Mouse (Mus musculus) hindbrain, embryonic 16.5 days (tissue): ENCODE results near the gene Nabp2. TPM values are rescaled to one million over a fixed set of nuclear protein-coding genes. Genes with fewer than 3 reads are reported as not detected.

Experiments
- ATAC-seq: fragments of 200-750 bp; cut with Nextera tagmentation; 2 replicates; pipeline ENCODE4 v1.8.0; 2017; ENCODE audit warnings: moderate TSS enrichment, moderate library complexity
- H3K27ac ChIP-seq: fragments of 300-500 bp; sonication (generic); 2 replicates; pipeline ENCODE4 v1.5.1; 2014; ENCODE audit warnings: low read depth, mild to moderate bottlenecking, control low read depth, low read length, moderate library complexity
- H3K27me3 ChIP-seq: fragments of 300-500 bp; sonication (generic); replicated peaks from 2 replicates; pipeline ENCODE4 v1.6.1; 2014; ENCODE audit warnings: low read length; ENCODE audit not compliant: control insufficient read depth, insufficient read depth
- H3K36me3 ChIP-seq: fragments of 300-500 bp; sonication (generic); 2 replicates; pipeline ENCODE4 v1.6.1; 2014; ENCODE audit warnings: mild to moderate bottlenecking, low read length, moderate library complexity, mixed read lengths; ENCODE audit not compliant: control insufficient read depth, insufficient read depth
- H3K4me1 ChIP-seq: fragments of 300-500 bp; sonication (generic); 2 replicates; pipeline ENCODE4 v1.6.1; 2014; ENCODE audit warnings: low read depth, low read length; ENCODE audit not compliant: control insufficient read depth, insufficient read depth
- H3K4me2 ChIP-seq: fragments of 300-500 bp; sonication (generic); 2 replicates; pipeline ENCODE4 v1.6.1; 2014; ENCODE audit warnings: mild to moderate bottlenecking, low read length, control low read depth, moderate library complexity
- H3K4me3 ChIP-seq: fragments of 300-500 bp; sonication (generic); 2 replicates; pipeline ENCODE4 v1.5.1; 2014; ENCODE audit warnings: mild to moderate bottlenecking, low read length, control low read depth, moderate library complexity
- H3K9ac ChIP-seq: fragments of 300-500 bp; sonication (generic); 2 replicates; pipeline ENCODE4 v1.6.1; 2014; ENCODE audit warnings: low read depth, mild to moderate bottlenecking, control low read depth, low read length, moderate library complexity
- H3K9me3 ChIP-seq: fragments of 300-500 bp; sonication (generic); 2 replicates; pipeline ENCODE4 v1.6.1; 2014; ENCODE audit warnings: mild to moderate bottlenecking, low read length, moderate library complexity; ENCODE audit not compliant: control insufficient read depth
- WGBS: fragments of 180-500 bp; shearing (Covaris S2); extraction: QIAGEN DNeasy Blood & Tissue Kit; methylation state at CpG from one replicate; pipeline ENCODE4 v1.1.7; 2014; 5-methylcytosine and 5-hydroxymethylcytosine counted together
- polyA plus RNA-seq: library from polyadenylated mRNA; unstranded; fragments of >200 nt; fragmentation: Nextera tagmentation; extraction: Ambion mirVana; gene quantifications from 2 replicates; pipeline ENCODE4 v1.2.1, GENCODE M21; 2015

Nabp2 gene
- polyA plus RNA-seq, 1 experiment from 2014 or later = 126 TPM

GRCm38 (mm10) chr10:128400338-128400737, 11.0 kb downstream of the Nabp2 start:
- Histone ChIP-seq H3K4me3 (no peak overlapping the region), H3K4me2 (no peak overlapping the region), H3K4me1 (no peaks in the 10 kb centered on the region), H3K27ac (no peak overlapping the region), H3K9me3 (no peaks in the 10 kb centered on the region), H3K27me3 (no peaks in the 10 kb centered on the region), H3K36me3 (peaks cover 2% of the 10 kb centered on the region), H3K9ac (no peak overlapping the region)
- no peak for ATAC-seq
- 34% methylated on average over 5 of the region's 5 CpGs for WGBS

DNA sequence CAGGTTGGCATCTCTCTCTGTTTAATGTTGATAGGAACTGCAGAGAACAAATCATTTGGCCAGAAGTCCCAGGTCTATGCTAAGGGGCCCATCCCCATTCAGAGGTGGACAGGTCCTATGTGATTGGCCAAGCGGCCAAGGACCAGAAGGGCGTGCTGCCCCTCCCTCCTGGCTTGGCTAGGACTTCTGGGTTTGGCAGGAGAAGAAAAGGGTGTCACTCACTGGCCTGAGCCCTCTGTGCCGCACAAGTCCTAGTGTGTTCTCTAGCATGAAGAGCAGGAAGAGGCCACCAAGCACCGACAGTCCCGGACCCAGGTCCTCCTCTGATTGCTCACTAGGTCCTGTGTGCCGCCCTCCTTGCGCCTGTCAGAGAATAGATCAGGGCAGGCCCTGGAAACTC, 13.8 kb downstream of the Nabp2 start:
- Histone ChIP-seq H3K27ac (no peak overlapping the region), H3K27me3 (no peaks in the 10 kb centered on the region), H3K4me1 (no peaks in the 10 kb centered on the region; the same call in 1 of the 2 replicates), H3K9ac (no peak overlapping the region), H3K4me2 (no peak overlapping the region), H3K4me3 (no peak overlapping the region), H3K9me3 (no peaks in the 10 kb centered on the region), H3K36me3 (peaks cover 8% of the 10 kb centered on the region)
- ATAC-seq = 0 out of 2 replicates have a peak, but pooled peaks have one; percentile 31
- WGBS = 56% methylated on average over 7 of the region's 7 CpGs

GRCm38 (mm10) chr10:128396716-128397264, 14.5 kb downstream of the Nabp2 start:
- Histone ChIP-seq H3K36me3 (peaks cover 14% of the 10 kb centered on the region), H3K27me3 (no peaks in the 10 kb centered on the region), H3K9ac (no peak overlapping the region), H3K4me3 (no peak overlapping the region), H3K4me1 (no peaks in the 10 kb centered on the region; the same call in 1 of the 2 replicates), H3K27ac (no peak overlapping the region), H3K4me2 (no peak overlapping the region), H3K9me3 (no peaks in the 10 kb centered on the region)
- no peak for ATAC-seq
- WGBS = 70% methylated on average over 10 of the region's 10 CpGs

DNA sequence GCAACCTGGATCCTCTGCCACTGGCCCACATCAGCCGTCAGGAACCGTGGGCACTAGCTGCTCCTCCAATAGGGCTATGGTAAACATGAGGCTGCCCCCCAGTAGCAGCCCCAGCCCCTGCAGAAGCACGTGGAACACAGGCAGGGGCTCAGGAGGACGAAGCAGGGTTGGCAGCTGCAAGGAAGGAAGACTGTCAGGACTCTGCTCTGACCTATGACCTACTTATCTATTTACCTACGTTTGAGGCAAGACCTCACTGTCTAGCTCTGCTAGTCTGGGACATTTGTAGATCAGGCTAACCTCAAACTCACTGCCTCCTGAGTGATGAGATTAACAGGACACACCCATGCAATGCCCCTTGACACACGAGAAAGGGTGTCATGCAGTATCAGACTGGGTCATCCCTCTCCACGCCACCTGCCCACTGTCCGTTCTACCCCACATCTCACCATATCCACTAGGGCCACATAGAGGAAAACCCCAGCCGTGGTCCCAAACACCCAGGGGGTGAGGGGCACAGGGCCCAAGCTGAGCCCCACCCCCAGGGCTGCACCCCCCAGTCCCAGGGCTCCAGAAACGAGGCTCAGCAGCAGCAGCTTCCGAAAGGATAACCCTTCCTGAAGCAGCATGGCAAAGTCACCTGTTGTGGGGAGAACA, 15.1 kb downstream of the Nabp2 start:
- Histone ChIP-seq H3K9ac (no peak overlapping the region), H3K27me3 (no peaks in the 10 kb centered on the region), H3K4me2 (no peak overlapping the region), H3K4me1 (no peaks in the 10 kb centered on the region; the same call in 1 of the 2 replicates), H3K36me3 (peaks cover 18% of the 10 kb centered on the region), H3K9me3 (no peaks in the 10 kb centered on the region), H3K27ac (no peak overlapping the region), H3K4me3 (no peak overlapping the region)
- 67% methylated on average over 11 of the region's 11 CpGs for WGBS
- ATAC-seq = 0 out of 2 replicates have a peak, but pooled peaks have one; percentile 3

DNA sequence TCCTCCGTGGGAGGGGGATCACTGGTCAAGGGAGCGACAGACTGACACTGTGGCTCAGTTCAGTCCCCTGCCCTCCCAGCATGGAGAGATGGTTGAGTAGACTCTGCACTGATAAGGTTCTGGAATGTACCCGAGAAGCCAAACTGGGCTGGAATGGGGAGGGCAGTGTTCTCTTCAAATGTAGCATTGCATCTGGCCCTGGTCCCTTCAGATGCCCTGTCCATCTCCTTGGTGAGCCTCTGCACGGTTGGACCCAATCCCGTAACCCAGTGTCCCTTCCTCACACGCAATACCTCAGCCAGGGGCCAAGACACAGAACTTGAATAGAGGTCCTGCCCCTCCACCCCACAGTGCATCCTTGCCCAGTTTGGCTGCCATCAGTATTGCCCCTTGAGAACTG, 19.4 kb downstream of the Nabp2 start:
- H3K4me2 ChIP-seq = no peak overlapping the region
- no peak for ATAC-seq
- no peaks in the 10 kb centered on the region for H3K9me3 ChIP-seq
- no peak overlapping the region for H3K4me3 ChIP-seq
- 79% methylated on average over 6 of the region's 6 CpGs for WGBS
- no peaks in the 10 kb centered on the region; the same call in 1 of the 2 replicates for H3K4me1 ChIP-seq
- H3K36me3 ChIP-seq = peaks cover 59% of the 10 kb centered on the region
- no peak overlapping the region for H3K27ac ChIP-seq
- no peaks in the 10 kb centered on the region for H3K27me3 ChIP-seq
- H3K9ac ChIP-seq = no peak overlapping the region

GRCm38 (mm10) chr10:128390366-128390765, 20.9 kb downstream of the Nabp2 start:
- Histone ChIP-seq H3K27ac (no peak overlapping the region), H3K4me1 (no peaks in the 10 kb centered on the region; the same call in 1 of the 2 replicates), H3K27me3 (no peaks in the 10 kb centered on the region), H3K36me3 (peaks cover 69% of the 10 kb centered on the region), H3K4me2 (no peak overlapping the region), H3K9ac (no peak overlapping the region), H3K4me3 (no peak overlapping the region), H3K9me3 (no peaks in the 10 kb centered on the region)
- no peak for ATAC-seq
- WGBS = 86% methylated on average over 12 of the region's 12 CpGs

GRCm38 (mm10) chr10:128389570-128389969, 21.7 kb downstream of the Nabp2 start:
- Histone ChIP-seq H3K4me3 (no peak overlapping the region), H3K27ac (no peak overlapping the region), H3K36me3 (peaks cover 75% of the 10 kb centered on the region), H3K9me3 (no peaks in the 10 kb centered on the region), H3K4me1 (no peaks in the 10 kb centered on the region; the same call in 1 of the 2 replicates), H3K9ac (no peak overlapping the region), H3K27me3 (no peaks in the 10 kb centered on the region), H3K4me2 (no peak overlapping the region)
- WGBS = 92% methylated on average over 6 of the region's 6 CpGs
- no peak for ATAC-seq

GRCm38 (mm10) chr10:128388941-128389340, 22.4 kb downstream of the Nabp2 start:
- H3K9ac ChIP-seq = no peak overlapping the region
- ATAC-seq = no peak
- peaks cover 81% of the 10 kb centered on the region for H3K36me3 ChIP-seq
- H3K4me2 ChIP-seq = no peak overlapping the region
- 85% methylated on average over 14 of the region's 14 CpGs for WGBS
- no peaks in the 10 kb centered on the region; the same call in 1 of the 2 replicates for H3K4me1 ChIP-seq
- H3K27ac ChIP-seq = no peak overlapping the region
- H3K9me3 ChIP-seq = no peaks in the 10 kb centered on the region
- H3K4me3 ChIP-seq = no peak overlapping the region
- H3K27me3 ChIP-seq = no peaks in the 10 kb centered on the region

DNA sequence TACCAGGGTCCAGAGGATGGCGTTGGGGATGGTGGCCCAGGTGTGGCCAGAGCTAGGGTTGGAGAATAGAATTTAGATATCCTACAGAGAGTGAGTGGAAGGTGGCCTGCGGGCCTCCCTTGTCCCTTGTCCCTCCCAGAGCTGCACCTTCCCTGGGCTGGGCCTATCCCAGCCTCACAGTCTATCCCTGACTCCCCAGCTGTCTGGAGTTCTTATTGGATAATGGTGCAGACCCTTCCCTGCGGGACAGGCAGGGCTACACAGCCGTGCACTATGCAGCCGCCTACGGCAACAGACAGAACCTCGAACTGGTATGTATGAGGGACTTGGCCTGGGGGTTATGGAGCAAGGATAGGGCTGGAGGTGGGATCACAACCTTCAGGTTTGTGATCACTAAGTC, 25.4 kb downstream of the Nabp2 start:
- no peaks in the 10 kb centered on the region for H3K9me3 ChIP-seq
- H3K4me1 ChIP-seq = no peaks in the 10 kb centered on the region
- WGBS = 97% methylated on average over 7 of the region's 7 CpGs
- H3K27me3 ChIP-seq = no peaks in the 10 kb centered on the region
- H3K36me3 ChIP-seq = peaks cover 87% of the 10 kb centered on the region
- H3K4me2 ChIP-seq = no peak overlapping the region
- no peak overlapping the region for H3K9ac ChIP-seq
- no peak overlapping the region for H3K4me3 ChIP-seq
- H3K27ac ChIP-seq = no peak overlapping the region
- no peak for ATAC-seq
